Mouse (Mus musculus) limb, embryonic 12.5 days (tissue): ENCODE data around the gene 2310033P09Rik. TPM values are rescaled to one million over a fixed set of nuclear protein-coding genes. Genes with fewer than 3 reads are reported as not detected.

Source experiments
- ATAC-seq: fragments of 200-750 bp; cut with Nextera tagmentation; 2 replicates; pipeline ENCODE4 v1.8.0; 2017; ENCODE audit warnings: low read depth, moderate TSS enrichment; ENCODE audit not compliant: insufficient number of reproducible peaks, insufficient read depth, low FRiP score, low TSS enrichment
- H3K27ac ChIP-seq: fragments of 300-500 bp; sonication (generic); 2 replicates; pipeline ENCODE4 v1.5.1; 2016; ENCODE audit warnings: mild to moderate bottlenecking, moderate library complexity
- H3K27me3 ChIP-seq: fragments of 300-500 bp; sonication (generic); 2 replicates; pipeline ENCODE4 v1.6.1; 2016; ENCODE audit warnings: mild to moderate bottlenecking, moderate library complexity
- H3K36me3 ChIP-seq: fragments of 300-500 bp; sonication (generic); 2 replicates; pipeline ENCODE4 v1.6.1; 2016; ENCODE audit warnings: mild to moderate bottlenecking, moderate library complexity
- H3K4me1 ChIP-seq: fragments of 300-500 bp; sonication (generic); replicated peaks from 2 replicates; pipeline ENCODE4 v1.6.1; 2016
- H3K4me2 ChIP-seq: fragments of 300-500 bp; sonication (generic); 2 replicates; pipeline ENCODE4 v1.6.1; 2016; ENCODE audit warnings: mild to moderate bottlenecking, moderate library complexity
- H3K4me3 ChIP-seq: fragments of 300-500 bp; sonication (generic); replicated peaks from 2 replicates; pipeline ENCODE4 v1.5.1; 2016; ENCODE audit warnings: mild to moderate bottlenecking
- H3K9ac ChIP-seq: fragments of 300-500 bp; sonication (generic); replicated peaks from 2 replicates; pipeline ENCODE4 v1.6.1; 2016; ENCODE audit warnings: mild to moderate bottlenecking, moderate library complexity
- H3K9me3 ChIP-seq: fragments of 300-500 bp; sonication (generic); 2 replicates; pipeline ENCODE4 v1.6.1; 2016; ENCODE audit warnings: mild to moderate bottlenecking, moderate library complexity
- whole genome bisulfite sequencing: fragments of 180-500 bp; shearing (Covaris S2); methylation state at CpG from one replicate; pipeline ENCODE4 v1.1.7; 2016; 5-methylcytosine and 5-hydroxymethylcytosine counted together
- polyA plus RNA-seq: library from polyadenylated mRNA; unstranded; fragments of >200 nt; fragmentation: Nextera tagmentation; extraction: Ambion mirVana; gene quantifications from 2 replicates; pipeline ENCODE4 v1.2.1, GENCODE M21; 2016

Gene 2310033P09Rik
- polyA plus RNA-seq, 1 experiment from 2014 or later: 36.9 TPM

- H3K4me2 ChIP-seq: no peak overlapping the region
Observed at GRCm38 (mm10) chr11:59230144-59230760, 22.1 kb downstream of the 2310033P09Rik start.

GRCm38 (mm10) chr11:59232797-59233196, 24.7 kb downstream of the 2310033P09Rik start:
- peaks cover 6% of the 10 kb centered on the region; the same call in 1 of the 2 replicates for H3K4me1 ChIP-seq
- WGBS: 42% methylated on average over 2 of the region's 2 CpGs
- H3K9ac ChIP-seq: no peak overlapping the region
- ATAC-seq: no peak
- no peak overlapping the region for H3K4me3 ChIP-seq
- no peak overlapping the region for H3K27ac ChIP-seq
- H3K9me3 ChIP-seq: no peaks in the 10 kb centered on the region
- peaks cover 3% of the 10 kb centered on the region; the same call in 1 of the 2 replicates for H3K27me3 ChIP-seq
- no peaks in the 10 kb centered on the region for H3K36me3 ChIP-seq
- no peak overlapping the region for H3K4me2 ChIP-seq

More at GRCm38 (mm10) chr11:59230144-59230760, 22.1 kb downstream of the 2310033P09Rik start:
- peaks cover 24% of the 10 kb centered on the region for H3K4me1 ChIP-seq
- no peak overlapping the region for H3K27ac ChIP-seq
- peaks cover 3% of the 10 kb centered on the region; the same call in 1 of the 2 replicates for H3K27me3 ChIP-seq
- no peak overlapping the region; the same call in 1 of the 2 replicates for H3K9ac ChIP-seq
- WGBS: 18% methylated on average over 7 of the region's 7 CpGs
- H3K9me3 ChIP-seq: no peaks in the 10 kb centered on the region
- ATAC-seq: no peak
- no peaks in the 10 kb centered on the region for H3K36me3 ChIP-seq
- H3K4me3 ChIP-seq: no peak overlapping the region

- peak; percentile 65 for ATAC-seq
- peak overlapping the region; percentile 1; the same call in 1 of the 2 replicates for H3K4me2 ChIP-seq
- H3K9ac ChIP-seq: no peak overlapping the region; the same call in 1 of the 2 replicates
- peaks cover 20% of the 10 kb centered on the region for H3K4me1 ChIP-seq
- no peaks in the 10 kb centered on the region for H3K9me3 ChIP-seq
- peaks cover 41% of the 10 kb centered on the region for H3K27me3 ChIP-seq
- no peaks in the 10 kb centered on the region for H3K36me3 ChIP-seq
- H3K4me3 ChIP-seq: 0 out of 2 replicates have a peak overlapping the region, but pooled peaks have one; percentile 0
- no peak overlapping the region for H3K27ac ChIP-seq
- WGBS: 4% methylated on average over 14 of the region's 15 CpGs
Observed at GRCm38 (mm10) chr11:59238525-59239427, 30.7 kb downstream of the 2310033P09Rik start.

GRCm38 (mm10) chr11:59239428-59239785, 31.3 kb downstream of the 2310033P09Rik start:
- Histone ChIP-seq H3K36me3 (no peaks in the 10 kb centered on the region), H3K4me2 (peak overlapping the region; percentile 1; the same call in 1 of the 2 replicates), H3K9ac (no peak overlapping the region; the same call in 1 of the 2 replicates), H3K9me3 (no peaks in the 10 kb centered on the region), H3K27ac (no peak overlapping the region), H3K4me3 (0 out of 2 replicates have a peak overlapping the region, but pooled peaks have one; percentile 0), H3K4me1 (peaks cover 24% of the 10 kb centered on the region), H3K27me3 (peaks cover 47% of the 10 kb centered on the region)
- 0 out of 2 replicates have a peak, but pooled peaks have one; percentile 3 for ATAC-seq
- WGBS: 19% methylated on average over 4 of the region's 4 CpGs

GRCm38 (mm10) chr11:59239796-59240195, 31.7 kb downstream of the 2310033P09Rik start:
- Histone ChIP-seq H3K27ac (no peak overlapping the region), H3K9me3 (no peaks in the 10 kb centered on the region), H3K4me2 (no peak overlapping the region), H3K4me3 (no peak overlapping the region), H3K27me3 (peaks cover 47% of the 10 kb centered on the region), H3K4me1 (peaks cover 24% of the 10 kb centered on the region), H3K9ac (no peak overlapping the region), H3K36me3 (no peaks in the 10 kb centered on the region)
- WGBS: 69% methylated on average over 4 of the region's 4 CpGs
- ATAC-seq: no peak

- Histone ChIP-seq H3K27ac (no peak overlapping the region), H3K9ac (no peak overlapping the region), H3K27me3 (peaks cover 52% of the 10 kb centered on the region), H3K4me3 (no peak overlapping the region), H3K9me3 (no peaks in the 10 kb centered on the region), H3K4me1 (peaks cover 24% of the 10 kb centered on the region), H3K4me2 (no peak overlapping the region), H3K36me3 (no peaks in the 10 kb centered on the region)
- ATAC-seq: no peak
- 3% methylated on average over 3 of the region's 3 CpGs for WGBS
Observed at GRCm38 (mm10) chr11:59241841-59242240, 33.7 kb downstream of the 2310033P09Rik start.

GRCm38 (mm10) chr11:59243856-59244255, 35.7 kb downstream of the 2310033P09Rik start:
- Histone ChIP-seq H3K4me2 (no peak overlapping the region), H3K4me1 (peaks cover 17% of the 10 kb centered on the region), H3K36me3 (no peaks in the 10 kb centered on the region), H3K4me3 (no peak overlapping the region), H3K27me3 (peaks cover 59% of the 10 kb centered on the region), H3K9ac (no peak overlapping the region), H3K27ac (no peak overlapping the region), H3K9me3 (no peaks in the 10 kb centered on the region)
- 14% methylated on average over 6 of the region's 6 CpGs for WGBS
- ATAC-seq: no peak

GRCm38 (mm10) chr11:59248101-59248500, 40.0 kb downstream of the 2310033P09Rik start:
- WGBS: 61% methylated on average over 10 of the region's 10 CpGs
- H3K27me3 ChIP-seq: peaks cover 37% of the 10 kb centered on the region

GRCm38 (mm10) chr11:59259647-59260046, 51.5 kb downstream of the 2310033P09Rik start:
- Histone ChIP-seq H3K27ac (no peak overlapping the region), H3K9ac (no peak overlapping the region), H3K36me3 (no peaks in the 10 kb centered on the region), H3K9me3 (no peaks in the 10 kb centered on the region), H3K4me1 (peaks cover 11% of the 10 kb centered on the region), H3K27me3 (peaks cover 45% of the 10 kb centered on the region), H3K4me3 (no peak overlapping the region), H3K4me2 (no peak overlapping the region)
- WGBS: 87% methylated on average over 7 of the region's 7 CpGs
- no peak for ATAC-seq

More at GRCm38 (mm10) chr11:59248101-59248500, 40.0 kb downstream of the 2310033P09Rik start:
- H3K4me1 ChIP-seq: peaks cover 4% of the 10 kb centered on the region
- no peak overlapping the region for H3K4me2 ChIP-seq
- ATAC-seq: no peak
- no peak overlapping the region for H3K27ac ChIP-seq
- H3K36me3 ChIP-seq: no peaks in the 10 kb centered on the region
- no peaks in the 10 kb centered on the region for H3K9me3 ChIP-seq
- no peak overlapping the region for H3K9ac ChIP-seq
- no peak overlapping the region for H3K4me3 ChIP-seq
